Mouse (Mus musculus): Measurements from ENCODE around the gene Il34. TPM values are rescaled to one million over a fixed set of nuclear protein-coding genes. Genes with fewer than 3 reads are reported as not detected.
"Not testable (repeated sequence)": the region's sequence is repeated elsewhere in the genome, so short reads cannot be mapped to it uniquely, and the experiment has no call there.

Il34 gene
- polyA plus RNA-seq, 1 experiment from 2014 or later, result 0.44 TPM

- no peak overlapping the region for H3K9ac ChIP-seq (replicated peaks)
- no peak for ATAC-seq (ENCODE audit: insufficient number of reproducible peaks, insufficient read depth, low FRiP score, low TSS enrichment, low read depth)
- H3K36me3 ChIP-seq, result no peaks in the 10 kb centered on the region
- WGBS, result 71% methylated on average over 11 of the region's 11 CpGs
- no peak overlapping the region for H3K4me2 ChIP-seq
- peaks cover 4% of the 10 kb centered on the region; the same call in 1 of the 2 replicates for H3K4me1 ChIP-seq (replicated peaks)
- no peak overlapping the region for H3K4me3 ChIP-seq (replicated peaks)
- no peak overlapping the region for H3K27ac ChIP-seq
- peaks cover 10% of the 10 kb centered on the region; the same call in 1 of the 2 replicates for H3K9me3 ChIP-seq
- no peaks in the 10 kb centered on the region for H3K27me3 ChIP-seq
Observed at GRCm38 (mm10) chr8:110792574-110793200, 13.0 kb downstream of the Il34 start.

- ATAC-seq (ENCODE audit: insufficient number of reproducible peaks, insufficient read depth, low FRiP score, low TSS enrichment, low read depth), result no peak
- H3K4me3 ChIP-seq (replicated peaks), result no peak overlapping the region
- WGBS, result 78% methylated on average over 10 of the region's 10 CpGs
Observed at GRCm38 (mm10) chr8:110791164-110791563, 14.6 kb downstream of the Il34 start.

GRCm38 (mm10) chr8:110790270-110790669 lies 15.5 kb downstream of the Il34 start:
- no peak overlapping the region for H3K4me3 ChIP-seq (replicated peaks)
- no peak overlapping the region for H3K27ac ChIP-seq
- H3K36me3 ChIP-seq, result no peaks in the 10 kb centered on the region
- peaks cover 4% of the 10 kb centered on the region; the same call in 1 of the 2 replicates for H3K4me1 ChIP-seq (replicated peaks)
- 53% methylated on average over 6 of the region's 6 CpGs for WGBS
- no peaks in the 10 kb centered on the region for H3K27me3 ChIP-seq
- H3K4me2 ChIP-seq, result no peak overlapping the region
- ATAC-seq (ENCODE audit: insufficient number of reproducible peaks, insufficient read depth, low FRiP score, low TSS enrichment, low read depth), result no peak
- H3K9ac ChIP-seq (replicated peaks), result no peak overlapping the region
- H3K9me3 ChIP-seq, result no peaks in the 10 kb centered on the region

More at GRCm38 (mm10) chr8:110791164-110791563, 14.6 kb downstream of the Il34 start:
- H3K4me1 ChIP-seq (replicated peaks), result peaks cover 4% of the 10 kb centered on the region; the same call in 1 of the 2 replicates
- H3K27me3 ChIP-seq, result no peaks in the 10 kb centered on the region
- H3K36me3 ChIP-seq, result no peaks in the 10 kb centered on the region
- peaks cover 9% of the 10 kb centered on the region; the same call in 1 of the 2 replicates for H3K9me3 ChIP-seq
- H3K4me2 ChIP-seq, result no peak overlapping the region
- H3K27ac ChIP-seq, result no peak overlapping the region
- no peak overlapping the region for H3K9ac ChIP-seq (replicated peaks)

GRCm38 (mm10) chr8:110789571-110789970 lies 16.2 kb downstream of the Il34 start:
- H3K4me1 ChIP-seq (replicated peaks), result peaks cover 4% of the 10 kb centered on the region; the same call in 1 of the 2 replicates
- WGBS, result 53% methylated on average over 12 of the region's 12 CpGs
- H3K4me3 ChIP-seq (replicated peaks), result no peak overlapping the region
- no peak overlapping the region for H3K4me2 ChIP-seq
- H3K36me3 ChIP-seq, result no peaks in the 10 kb centered on the region
- no peaks in the 10 kb centered on the region for H3K27me3 ChIP-seq
- H3K27ac ChIP-seq, result no peak overlapping the region
- no peak for ATAC-seq (ENCODE audit: insufficient number of reproducible peaks, insufficient read depth, low FRiP score, low TSS enrichment, low read depth)
- no peak overlapping the region for H3K9ac ChIP-seq (replicated peaks)
- H3K9me3 ChIP-seq, result no peaks in the 10 kb centered on the region

- 69% methylated on average over 12 of the region's 12 CpGs for WGBS
- Histone ChIP-seq H3K4me2 (no peak overlapping the region), H3K4me3 (replicated peaks) (no peak overlapping the region), H3K9me3 (no peaks in the 10 kb centered on the region), H3K36me3 (no peaks in the 10 kb centered on the region), H3K4me1 (replicated peaks) (peaks cover 4% of the 10 kb centered on the region; the same call in 1 of the 2 replicates), H3K9ac (replicated peaks) (no peak overlapping the region), H3K27ac (no peak overlapping the region), H3K27me3 (no peaks in the 10 kb centered on the region)
- ATAC-seq (ENCODE audit: insufficient number of reproducible peaks, insufficient read depth, low FRiP score, low TSS enrichment, low read depth), result no peak
Observed at GRCm38 (mm10) chr8:110788981-110789380, 16.7 kb downstream of the Il34 start.

DNA sequence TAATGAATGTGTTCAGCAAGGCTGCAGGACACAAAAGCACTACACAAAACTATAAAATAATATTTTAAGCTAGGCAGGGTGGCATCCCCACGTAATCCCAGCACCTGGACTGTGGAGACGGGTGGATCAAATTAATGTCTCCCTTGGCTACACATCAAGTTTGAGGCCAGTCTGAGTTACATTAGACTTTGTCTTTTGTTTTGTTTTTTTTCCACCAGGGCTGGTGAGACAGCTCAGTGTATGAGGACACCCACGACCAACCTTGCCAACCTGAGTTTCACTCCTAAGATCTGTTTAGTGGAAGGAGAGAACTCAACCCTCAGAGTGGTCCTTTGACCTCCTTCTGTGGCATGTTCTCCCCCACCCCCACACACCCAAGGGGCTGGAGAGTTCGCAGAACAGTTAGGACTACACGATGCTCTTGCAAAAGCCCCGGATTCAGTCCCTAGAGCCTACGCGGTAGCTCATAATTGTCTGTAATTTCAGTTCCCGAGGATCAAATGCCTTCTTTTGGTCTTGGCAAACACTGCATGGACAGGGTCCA lies 18.2 kb downstream of the Il34 start:
- no peak overlapping the region for H3K4me2 ChIP-seq
- no peak overlapping the region for H3K4me3 ChIP-seq (replicated peaks)
- ATAC-seq (ENCODE audit: insufficient number of reproducible peaks, insufficient read depth, low FRiP score, low TSS enrichment, low read depth), result no peak
- WGBS, result 85% methylated on average over 9 of the region's 9 CpGs
- H3K9me3 ChIP-seq, result no peaks in the 10 kb centered on the region
- H3K9ac ChIP-seq (replicated peaks), result no peak overlapping the region
- no peak overlapping the region for H3K27ac ChIP-seq
- no peaks in the 10 kb centered on the region for H3K36me3 ChIP-seq
- no peaks in the 10 kb centered on the region for H3K27me3 ChIP-seq
- H3K4me1 ChIP-seq (replicated peaks), result no peaks in the 10 kb centered on the region

DNA sequence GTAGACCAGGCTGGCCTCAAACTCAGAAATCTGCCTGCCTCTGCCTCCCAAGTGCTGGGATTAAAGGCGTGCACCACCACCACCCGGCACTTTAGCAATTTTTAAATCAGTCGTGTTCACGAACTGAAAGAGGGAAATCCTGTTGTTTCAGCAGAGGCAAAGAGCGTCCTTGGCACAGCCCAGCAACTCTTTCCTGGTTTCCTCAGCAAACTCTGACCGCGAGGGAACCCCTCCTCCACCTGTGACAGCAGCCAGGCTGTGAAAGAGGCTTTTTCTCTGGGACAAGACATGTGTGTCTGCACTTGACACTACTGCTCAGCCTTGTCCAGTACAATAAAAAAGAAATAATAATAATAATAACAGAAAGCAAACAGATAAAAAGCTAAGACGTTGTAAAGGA lies 18.8 kb downstream of the Il34 start:
- no peak overlapping the region for H3K4me3 ChIP-seq (replicated peaks)
- no peaks in the 10 kb centered on the region for H3K4me1 ChIP-seq (replicated peaks)
- no peaks in the 10 kb centered on the region for H3K9me3 ChIP-seq
- H3K9ac ChIP-seq (replicated peaks), result no peak overlapping the region
- H3K27me3 ChIP-seq, result no peaks in the 10 kb centered on the region
- no peaks in the 10 kb centered on the region for H3K36me3 ChIP-seq
- no peak overlapping the region for H3K27ac ChIP-seq
- WGBS, result 86% methylated on average over 8 of the region's 8 CpGs
- no peak overlapping the region for H3K4me2 ChIP-seq
- no peak for ATAC-seq (ENCODE audit: insufficient number of reproducible peaks, insufficient read depth, low FRiP score, low TSS enrichment, low read depth)

- H3K27me3 ChIP-seq, H3K27ac ChIP-seq: not testable (repeated sequence)
Observed at GRCm38 (mm10) chr8:110786501-110786900, 19.2 kb downstream of the Il34 start.

DNA sequence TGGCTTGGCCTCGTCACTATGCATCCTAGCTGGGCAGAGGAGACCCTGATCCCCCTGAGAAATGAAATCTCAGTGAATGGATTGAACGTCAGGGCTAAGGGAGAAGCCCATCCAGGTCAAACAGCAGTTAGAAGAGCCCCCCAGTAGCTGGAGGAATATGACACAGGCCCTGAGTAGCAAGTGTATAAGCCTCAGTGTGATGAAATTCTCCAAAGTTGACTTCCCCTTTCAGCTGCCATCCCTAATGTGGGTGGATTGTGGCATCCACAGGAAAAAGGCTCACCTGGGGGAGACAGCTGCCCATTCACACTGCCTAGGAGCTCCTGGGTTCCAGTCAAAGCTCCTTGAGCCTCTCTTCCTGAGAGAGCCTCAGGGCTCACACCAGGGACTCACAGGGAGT lies 20.4 kb downstream of the Il34 start:
- WGBS, result 67% methylated on average over 2 of the region's 2 CpGs
- ATAC-seq (ENCODE audit: insufficient number of reproducible peaks, insufficient read depth, low FRiP score, low TSS enrichment, low read depth), result no peak
- no peaks in the 10 kb centered on the region for H3K36me3 ChIP-seq
- no peaks in the 10 kb centered on the region for H3K9me3 ChIP-seq
- no peaks in the 10 kb centered on the region for H3K4me1 ChIP-seq (replicated peaks)
- H3K4me3 ChIP-seq (replicated peaks), result no peak overlapping the region
- no peak overlapping the region for H3K9ac ChIP-seq (replicated peaks)
- H3K27me3 ChIP-seq, result no peaks in the 10 kb centered on the region
- H3K4me2 ChIP-seq, result no peak overlapping the region
- no peak overlapping the region for H3K27ac ChIP-seq

More at GRCm38 (mm10) chr8:110786501-110786900, 19.2 kb downstream of the Il34 start:
- H3K4me2 ChIP-seq; H3K9me3 ChIP-seq; H3K36me3 ChIP-seq; H3K4me3 ChIP-seq (replicated peaks); H3K4me1 ChIP-seq (replicated peaks); H3K9ac ChIP-seq (replicated peaks); ATAC-seq (ENCODE audit: insufficient number of reproducible peaks, insufficient read depth, low FRiP score, low TSS enrichment, low read depth): not testable (repeated sequence)
- 79% methylated on average over 7 of the region's 7 CpGs for WGBS

DNA sequence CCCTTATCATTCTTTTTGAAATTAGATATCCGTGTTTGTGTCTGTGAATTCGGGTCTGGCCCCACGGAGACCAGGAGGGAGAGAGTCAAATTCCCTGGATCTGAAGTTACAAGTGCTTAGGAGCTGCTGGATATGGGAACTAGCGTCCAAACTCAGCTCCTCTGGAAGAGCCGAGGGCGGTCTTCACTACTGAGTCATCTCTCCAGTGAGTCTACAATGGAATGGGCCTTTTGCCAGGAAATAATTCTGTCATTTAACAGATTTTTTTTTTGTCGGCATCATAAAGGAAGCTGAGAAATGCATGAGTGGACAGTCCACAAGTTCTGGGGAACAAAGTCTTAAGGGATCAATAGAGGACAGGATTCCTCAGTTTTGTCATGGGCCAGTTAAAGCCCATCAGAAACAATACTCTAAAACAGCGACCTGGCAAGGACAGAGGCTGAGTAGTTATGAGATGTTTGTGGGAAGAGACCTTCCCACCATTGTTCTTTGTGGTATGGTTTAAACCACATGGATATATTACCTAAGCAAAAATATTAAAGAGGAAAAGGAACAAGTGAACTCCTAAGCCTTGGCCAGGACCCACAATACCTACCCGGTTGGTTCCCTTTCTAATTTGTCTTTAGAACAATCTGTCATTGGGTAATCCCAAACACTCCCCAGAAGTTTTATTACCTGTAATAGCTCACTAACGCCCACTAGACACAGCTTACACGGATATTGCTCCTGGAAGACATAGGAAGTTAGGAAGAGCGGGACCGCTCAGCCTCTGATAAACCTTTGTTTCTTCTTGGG lies 25.6 kb downstream of the Il34 start:
- Histone ChIP-seq H3K36me3 (no peaks in the 10 kb centered on the region), H3K27me3 (no peaks in the 10 kb centered on the region), H3K9ac (replicated peaks) (no peak overlapping the region), H3K9me3 (peaks cover 4% of the 10 kb centered on the region; the same call in 1 of the 2 replicates), H3K4me3 (replicated peaks) (no peak overlapping the region), H3K4me2 (no peak overlapping the region), H3K27ac (no peak overlapping the region), H3K4me1 (replicated peaks) (no peaks in the 10 kb centered on the region)
- ATAC-seq (ENCODE audit: insufficient number of reproducible peaks, insufficient read depth, low FRiP score, low TSS enrichment, low read depth), result no peak
- 83% methylated on average over 13 of the region's 13 CpGs for WGBS

GRCm38 (mm10) chr8:110776335-110776734 lies 29.4 kb downstream of the Il34 start:
- Histone ChIP-seq H3K4me3 (replicated peaks) (no peak overlapping the region), H3K4me2 (no peak overlapping the region), H3K9ac (replicated peaks) (no peak overlapping the region), H3K27ac (no peak overlapping the region), H3K27me3 (no peaks in the 10 kb centered on the region), H3K4me1 (replicated peaks) (no peaks in the 10 kb centered on the region), H3K9me3 (peaks cover 4% of the 10 kb centered on the region; the same call in 1 of the 2 replicates), H3K36me3 (no peaks in the 10 kb centered on the region)
- 96% methylated on average over 3 of the region's 3 CpGs for WGBS
- ATAC-seq (ENCODE audit: insufficient number of reproducible peaks, insufficient read depth, low FRiP score, low TSS enrichment, low read depth), result no peak
